Mouse (Mus musculus) hindbrain, embryonic 16.5 days (tissue): Measurements from ENCODE around the gene Akt2. TPM values are rescaled to one million over a fixed set of nuclear protein-coding genes. Genes with fewer than 3 reads are reported as not detected.

Source experiments
- ATAC-seq: fragments of 200-750 bp; cut with Nextera tagmentation; 2 replicates; pipeline ENCODE4 v1.8.0; 2017; ENCODE audit warnings: moderate TSS enrichment, moderate library complexity
- H3K27ac ChIP-seq: fragments of 300-500 bp; sonication (generic); 2 replicates; pipeline ENCODE4 v1.5.1; 2014; ENCODE audit warnings: low read depth, mild to moderate bottlenecking, control low read depth, low read length, moderate library complexity
- H3K27me3 ChIP-seq: fragments of 300-500 bp; sonication (generic); replicated peaks from 2 replicates; pipeline ENCODE4 v1.6.1; 2014; ENCODE audit warnings: low read length; ENCODE audit not compliant: control insufficient read depth, insufficient read depth
- H3K36me3 ChIP-seq: fragments of 300-500 bp; sonication (generic); 2 replicates; pipeline ENCODE4 v1.6.1; 2014; ENCODE audit warnings: mild to moderate bottlenecking, low read length, moderate library complexity, mixed read lengths; ENCODE audit not compliant: control insufficient read depth, insufficient read depth
- H3K4me1 ChIP-seq: fragments of 300-500 bp; sonication (generic); 2 replicates; pipeline ENCODE4 v1.6.1; 2014; ENCODE audit warnings: low read depth, low read length; ENCODE audit not compliant: control insufficient read depth, insufficient read depth
- H3K4me2 ChIP-seq: fragments of 300-500 bp; sonication (generic); 2 replicates; pipeline ENCODE4 v1.6.1; 2014; ENCODE audit warnings: mild to moderate bottlenecking, low read length, control low read depth, moderate library complexity
- H3K4me3 ChIP-seq: fragments of 300-500 bp; sonication (generic); 2 replicates; pipeline ENCODE4 v1.5.1; 2014; ENCODE audit warnings: mild to moderate bottlenecking, low read length, control low read depth, moderate library complexity
- H3K9ac ChIP-seq: fragments of 300-500 bp; sonication (generic); 2 replicates; pipeline ENCODE4 v1.6.1; 2014; ENCODE audit warnings: low read depth, mild to moderate bottlenecking, control low read depth, low read length, moderate library complexity
- H3K9me3 ChIP-seq: fragments of 300-500 bp; sonication (generic); 2 replicates; pipeline ENCODE4 v1.6.1; 2014; ENCODE audit warnings: mild to moderate bottlenecking, low read length, moderate library complexity; ENCODE audit not compliant: control insufficient read depth
- WGBS: fragments of 180-500 bp; shearing (Covaris S2); extraction: QIAGEN DNeasy Blood & Tissue Kit; methylation state at CpG from one replicate; pipeline ENCODE4 v1.1.7; 2014; 5-methylcytosine and 5-hydroxymethylcytosine counted together
- polyA plus RNA-seq: library from polyadenylated mRNA; unstranded; fragments of >200 nt; fragmentation: Nextera tagmentation; extraction: Ambion mirVana; gene quantifications from 2 replicates; pipeline ENCODE4 v1.2.1, GENCODE M21; 2015

Gene Akt2
- polyA plus RNA-seq, 1 experiment from 2014 or later: 63.0 TPM

- peak within 1 kb of the TSS; percentile 93 for H3K4me2 ChIP-seq
- H3K9me3 ChIP-seq: no peaks in the 10 kb centered on the region
- H3K4me1 ChIP-seq: peaks cover 10% of the 10 kb centered on the region
- WGBS: under 1% methylated on average over 35 of the region's 41 CpGs
- H3K9ac ChIP-seq: peak within 1 kb of the TSS; percentile 87
- H3K4me3 ChIP-seq: peak within 1 kb of the TSS; percentile 83
- peak within 1 kb of the TSS; percentile 30 for H3K27ac ChIP-seq
- no peaks in the 10 kb centered on the region for H3K36me3 ChIP-seq
- ATAC-seq: peak; percentile 100
- H3K27me3 ChIP-seq: no peaks in the 10 kb centered on the region
Measured at GRCm38 (mm10) chr7:27552931-27553513, 38.3 kb upstream of the Akt2 start, which contains the start of the genes Pld3 and 2310022A10Rik. Gene Pld3, minus strand, starts transcription at chr7:27553218. Gene 2310022A10Rik, plus strand, starts transcription at chr7:27553233.

GRCm38 (mm10) chr7:27560291-27560887 is 31.0 kb upstream of the Akt2 start:
- Histone ChIP-seq H3K9ac (no peak overlapping the region), H3K36me3 (peaks cover 29% of the 10 kb centered on the region), H3K27me3 (no peaks in the 10 kb centered on the region)

GRCm38 (mm10) chr7:27560978-27561377 is 30.4 kb upstream of the Akt2 start:
- no peaks in the 10 kb centered on the region for H3K9me3 ChIP-seq
- WGBS: 88% methylated on average over 1 of the region's 1 CpGs
- no peak overlapping the region for H3K27ac ChIP-seq
- ATAC-seq: no peak
- H3K9ac ChIP-seq: no peak overlapping the region
- no peaks in the 10 kb centered on the region for H3K27me3 ChIP-seq
- H3K4me3 ChIP-seq: no peak overlapping the region
- H3K4me2 ChIP-seq: no peak overlapping the region
- H3K36me3 ChIP-seq: peaks cover 32% of the 10 kb centered on the region
- no peaks in the 10 kb centered on the region for H3K4me1 ChIP-seq

More at GRCm38 (mm10) chr7:27560291-27560887, 31.0 kb upstream of the Akt2 start:
- Histone ChIP-seq H3K4me3 (no peak overlapping the region), H3K27ac (no peak overlapping the region), H3K4me1 (no peaks in the 10 kb centered on the region), H3K9me3 (no peaks in the 10 kb centered on the region), H3K4me2 (no peak overlapping the region)
- ATAC-seq: no peak
- 78% methylated on average over 8 of the region's 8 CpGs for whole genome bisulfite sequencing

GRCm38 (mm10) chr7:27569580-27570224 is 21.6 kb upstream of the Akt2 start:
- no peaks in the 10 kb centered on the region for H3K27me3 ChIP-seq
- no peak overlapping the region for H3K4me2 ChIP-seq
- peaks cover 34% of the 10 kb centered on the region for H3K36me3 ChIP-seq
- no peak for ATAC-seq
- WGBS: 88% methylated on average over 5 of the region's 5 CpGs
- no peak overlapping the region for H3K4me3 ChIP-seq
- H3K9ac ChIP-seq: no peak overlapping the region
- no peaks in the 10 kb centered on the region for H3K4me1 ChIP-seq
- H3K27ac ChIP-seq: no peak overlapping the region
- H3K9me3 ChIP-seq: no peaks in the 10 kb centered on the region

- no peaks in the 10 kb centered on the region for H3K9me3 ChIP-seq
- H3K36me3 ChIP-seq: peaks cover 28% of the 10 kb centered on the region
- ATAC-seq: no peak
Measured at GRCm38 (mm10) chr7:27572133-27572532, 19.2 kb upstream of the Akt2 start.

GRCm38 (mm10) chr7:27574124-27574880 is 17.1 kb upstream of the Akt2 start:
- WGBS: 95% methylated on average over 14 of the region's 14 CpGs
- no peak for ATAC-seq
- Histone ChIP-seq H3K27me3 (no peaks in the 10 kb centered on the region), H3K4me2 (no peak overlapping the region), H3K4me1 (no peaks in the 10 kb centered on the region), H3K4me3 (no peak overlapping the region), H3K9me3 (no peaks in the 10 kb centered on the region), H3K36me3 (peaks cover 26% of the 10 kb centered on the region), H3K9ac (no peak overlapping the region), H3K27ac (no peak overlapping the region)

More at GRCm38 (mm10) chr7:27572133-27572532, 19.2 kb upstream of the Akt2 start:
- H3K4me3 ChIP-seq: no peak overlapping the region
- H3K27me3 ChIP-seq: no peaks in the 10 kb centered on the region
- no peak overlapping the region for H3K4me2 ChIP-seq
- no peak overlapping the region for H3K9ac ChIP-seq
- H3K27ac ChIP-seq: no peak overlapping the region
- 92% methylated on average over 4 of the region's 4 CpGs for WGBS
- no peaks in the 10 kb centered on the region for H3K4me1 ChIP-seq

GRCm38 (mm10) chr7:27576914-27577313 is 14.4 kb upstream of the Akt2 start:
- WGBS: 67% methylated on average over 6 of the region's 6 CpGs
- peaks cover 34% of the 10 kb centered on the region for H3K36me3 ChIP-seq
- no peak for ATAC-seq

GRCm38 (mm10) chr7:27577589-27577988 is 13.8 kb upstream of the Akt2 start:
- H3K4me3 ChIP-seq: no peak overlapping the region
- no peaks in the 10 kb centered on the region for H3K4me1 ChIP-seq
- 91% methylated on average over 6 of the region's 6 CpGs for WGBS
- H3K27me3 ChIP-seq: no peaks in the 10 kb centered on the region
- no peak overlapping the region for H3K9ac ChIP-seq
- H3K36me3 ChIP-seq: peaks cover 34% of the 10 kb centered on the region
- ATAC-seq: no peak
- H3K4me2 ChIP-seq: no peak overlapping the region
- no peaks in the 10 kb centered on the region for H3K9me3 ChIP-seq
- H3K27ac ChIP-seq: no peak overlapping the region

More at GRCm38 (mm10) chr7:27576914-27577313, 14.4 kb upstream of the Akt2 start:
- no peaks in the 10 kb centered on the region for H3K9me3 ChIP-seq
- no peaks in the 10 kb centered on the region for H3K4me1 ChIP-seq
- no peak overlapping the region for H3K4me2 ChIP-seq
- H3K27ac ChIP-seq: no peak overlapping the region
- H3K4me3 ChIP-seq: no peak overlapping the region
- H3K27me3 ChIP-seq: no peaks in the 10 kb centered on the region
- no peak overlapping the region for H3K9ac ChIP-seq

GRCm38 (mm10) chr7:27578465-27578864 is 12.9 kb upstream of the Akt2 start:
- no peak overlapping the region for H3K4me3 ChIP-seq
- 79% methylated on average over 7 of the region's 7 CpGs for WGBS
- H3K9me3 ChIP-seq: no peaks in the 10 kb centered on the region
- no peak for ATAC-seq
- H3K27ac ChIP-seq: no peak overlapping the region
- no peaks in the 10 kb centered on the region for H3K4me1 ChIP-seq
- H3K36me3 ChIP-seq: peaks cover 37% of the 10 kb centered on the region
- H3K4me2 ChIP-seq: no peak overlapping the region
- no peak overlapping the region for H3K9ac ChIP-seq
- H3K27me3 ChIP-seq: no peaks in the 10 kb centered on the region
